Mouse (Mus musculus) lung, postnatal 0 days (tissue): Measurements from ENCODE around the gene Gm12185.
"Not testable (repeated sequence)": the region's sequence is repeated elsewhere in the genome, so short reads cannot be mapped to it uniquely, and the experiment has no call there.

Experiments used
- CTCF ChIP-seq: IDR thresholded peaks from 2 replicates; pipeline ENCODE4 v1.5.1; 2016; ENCODE audit warnings: antibody characterized with exemption, mild to moderate bottlenecking
- EP300 ChIP-seq: IDR thresholded peaks from 2 replicates; pipeline ENCODE4 v1.6.1; 2016; ENCODE audit warnings: antibody characterized with exemption, mild to moderate bottlenecking, control low read depth

- TF ChIP-seq CTCF, EP300: not testable (repeated sequence)
These were observed 45.9 kb downstream of the Gm12185 start, which contains the start of gene Psme2b for GRCm38 (mm10) chr11:48946090-48946489.
